Mouse (Mus musculus): Measurements from ENCODE around the gene Pla2g2f. TPM values are rescaled to one million over a fixed set of nuclear protein-coding genes. Genes with fewer than 3 reads are reported as not detected.

The Pla2g2f gene
- polyA plus RNA-seq, 1 experiment from 2014 or later = not detected

DNA sequence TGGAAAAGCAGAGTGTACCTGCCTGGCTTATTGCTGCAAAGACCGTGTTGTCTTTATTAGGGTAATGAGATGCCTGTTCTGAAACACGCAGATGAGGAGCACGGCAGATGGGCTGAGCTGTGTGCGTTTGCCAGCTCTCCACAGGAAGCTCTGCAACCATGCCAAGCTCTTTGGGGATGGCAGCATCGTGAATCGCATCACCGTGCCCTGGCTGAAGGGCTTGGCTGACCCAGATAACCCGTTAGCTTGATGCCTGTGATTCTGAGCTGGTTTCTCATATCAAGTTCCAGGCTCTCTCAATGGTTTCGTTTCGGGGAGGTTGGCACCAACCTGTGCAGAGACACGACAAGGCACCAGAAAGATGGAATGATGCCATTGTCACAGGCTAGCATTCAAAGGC lies 46.8 kb downstream of the Pla2g2f start:
- DNase-seq (ENCODE audit: low spot score) = no peak
- H3K4me1 ChIP-seq = peaks cover 4% of the 10 kb centered on the region; the same call in 1 of the 2 replicates
- H3K27ac ChIP-seq (replicated peaks) = no peak overlapping the region
- H3K36me3 ChIP-seq (replicated peaks) = no peaks in the 10 kb centered on the region
- no peaks in the 10 kb centered on the region for H3K27me3 ChIP-seq (replicated peaks; ENCODE audit: low read depth, poor library complexity, severe bottlenecking)
- H3K4me3 ChIP-seq = no peak overlapping the region
- H3K9me3 ChIP-seq = no peaks in the 10 kb centered on the region
- 91% methylated on average over 11 of the region's 11 CpGs for WGBS

- H3K9me3 ChIP-seq = no peaks in the 10 kb centered on the region
- H3K4me3 ChIP-seq = no peak overlapping the region
- H3K36me3 ChIP-seq (replicated peaks) = no peaks in the 10 kb centered on the region
- 84% methylated on average over 7 of the region's 7 CpGs for WGBS
- H3K4me1 ChIP-seq = peaks cover 4% of the 10 kb centered on the region; the same call in 1 of the 2 replicates
- no peaks in the 10 kb centered on the region for H3K27me3 ChIP-seq (replicated peaks; ENCODE audit: low read depth, poor library complexity, severe bottlenecking)
- H3K27ac ChIP-seq (replicated peaks) = no peak overlapping the region
- no peak for DNase-seq (ENCODE audit: low spot score)
These were observed 47.5 kb downstream of the Pla2g2f start for GRCm38 (mm10) chr4:138709944-138710343.

GRCm38 (mm10) chr4:138709246-138709645 lies 48.2 kb downstream of the Pla2g2f start:
- no peak overlapping the region for H3K27ac ChIP-seq (replicated peaks)
- 88% methylated on average over 11 of the region's 11 CpGs for WGBS
- H3K36me3 ChIP-seq (replicated peaks) = no peaks in the 10 kb centered on the region
- H3K9me3 ChIP-seq = no peaks in the 10 kb centered on the region
- no peak overlapping the region for H3K4me3 ChIP-seq
- no peak for DNase-seq (ENCODE audit: low spot score)
- H3K4me1 ChIP-seq = peaks cover 4% of the 10 kb centered on the region; the same call in 1 of the 2 replicates
- no peaks in the 10 kb centered on the region for H3K27me3 ChIP-seq (replicated peaks; ENCODE audit: low read depth, poor library complexity, severe bottlenecking)

DNA sequence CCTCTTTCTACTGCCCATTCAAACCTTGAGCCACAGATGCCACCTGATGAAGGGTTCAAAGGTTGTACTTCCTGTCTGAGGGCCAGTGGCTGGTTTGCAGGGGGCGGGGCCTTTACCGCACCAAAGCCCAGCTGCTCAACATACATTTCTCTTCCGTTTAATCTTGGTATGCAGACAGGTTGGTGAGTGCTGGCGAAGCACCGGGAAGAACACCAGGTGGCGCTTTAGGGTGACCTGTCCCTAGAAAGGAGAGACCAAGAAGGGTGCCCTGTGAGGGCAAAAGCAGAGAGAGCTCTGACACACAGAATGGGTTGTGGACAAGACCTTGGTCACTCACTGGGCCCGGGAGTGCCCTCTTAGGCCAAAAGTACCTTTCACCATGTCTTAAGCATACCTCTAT lies 48.8 kb downstream of the Pla2g2f start:
- H3K9me3 ChIP-seq = no peaks in the 10 kb centered on the region
- DNase-seq (ENCODE audit: low spot score) = peak; percentile 67
- no peak overlapping the region for H3K27ac ChIP-seq (replicated peaks)
- 14% methylated on average over 7 of the region's 7 CpGs for WGBS
- H3K36me3 ChIP-seq (replicated peaks) = no peaks in the 10 kb centered on the region
- H3K27me3 ChIP-seq (replicated peaks; ENCODE audit: low read depth, poor library complexity, severe bottlenecking) = no peaks in the 10 kb centered on the region
- no peak overlapping the region for H3K4me3 ChIP-seq
- peaks cover 4% of the 10 kb centered on the region; the same call in 1 of the 2 replicates for H3K4me1 ChIP-seq

- no peak overlapping the region for H3K4me3 ChIP-seq
- no peak overlapping the region for H3K27ac ChIP-seq (replicated peaks)
- no peaks in the 10 kb centered on the region for H3K9me3 ChIP-seq
- DNase-seq (ENCODE audit: low spot score) = no peak
- no peaks in the 10 kb centered on the region for H3K27me3 ChIP-seq (replicated peaks; ENCODE audit: low read depth, poor library complexity, severe bottlenecking)
- H3K4me1 ChIP-seq = peaks cover 2% of the 10 kb centered on the region; the same call in 1 of the 2 replicates
- no peaks in the 10 kb centered on the region for H3K36me3 ChIP-seq (replicated peaks)
- WGBS = 91% methylated on average over 8 of the region's 8 CpGs
These were observed 50.8 kb downstream of the Pla2g2f start for GRCm38 (mm10) chr4:138706620-138707019.

DNA sequence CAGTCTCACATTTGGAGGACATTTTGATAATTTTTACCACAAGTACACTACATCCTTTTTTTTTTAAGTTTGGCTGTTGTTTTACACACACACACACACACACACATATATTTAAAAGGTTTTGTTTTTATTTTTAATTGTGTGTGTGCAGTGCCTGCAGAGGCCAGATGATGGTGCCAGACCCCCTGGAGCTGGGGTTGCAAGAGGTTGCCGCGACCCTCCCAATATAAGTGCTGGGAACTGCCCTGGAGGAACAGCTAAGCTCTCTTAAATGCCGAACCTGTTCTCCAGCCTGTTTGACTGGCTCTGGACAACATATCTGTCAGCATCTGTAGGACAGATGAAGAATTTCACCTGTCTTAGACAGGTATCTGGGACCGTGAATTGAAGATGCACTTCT lies 53.3 kb downstream of the Pla2g2f start:
- Histone ChIP-seq H3K36me3 (replicated peaks) (no peaks in the 10 kb centered on the region), H3K4me1 (0 out of 2 replicates have a peak, but pooled peaks cover 2% of the 10 kb centered on the region), H3K4me3 (no peak overlapping the region), H3K27me3 (replicated peaks; ENCODE audit: low read depth, poor library complexity, severe bottlenecking) (no peaks in the 10 kb centered on the region), H3K27ac (replicated peaks) (no peak overlapping the region), H3K9me3 (no peaks in the 10 kb centered on the region)
- WGBS = 80% methylated on average over 4 of the region's 4 CpGs
- DNase-seq (ENCODE audit: low spot score) = no peak

GRCm38 (mm10) chr4:138703591-138703990 lies 53.8 kb downstream of the Pla2g2f start:
- H3K27ac ChIP-seq (replicated peaks) = no peak overlapping the region
- H3K36me3 ChIP-seq (replicated peaks) = no peaks in the 10 kb centered on the region
- H3K27me3 ChIP-seq (replicated peaks; ENCODE audit: low read depth, poor library complexity, severe bottlenecking) = 0 out of 2 replicates have a peak, but pooled peaks cover 2% of the 10 kb centered on the region
- H3K9me3 ChIP-seq = no peaks in the 10 kb centered on the region
- H3K4me3 ChIP-seq = no peak overlapping the region
- WGBS = 57% methylated on average over 7 of the region's 7 CpGs
- DNase-seq (ENCODE audit: low spot score) = no peak
- 0 out of 2 replicates have a peak, but pooled peaks cover 2% of the 10 kb centered on the region for H3K4me1 ChIP-seq

DNA sequence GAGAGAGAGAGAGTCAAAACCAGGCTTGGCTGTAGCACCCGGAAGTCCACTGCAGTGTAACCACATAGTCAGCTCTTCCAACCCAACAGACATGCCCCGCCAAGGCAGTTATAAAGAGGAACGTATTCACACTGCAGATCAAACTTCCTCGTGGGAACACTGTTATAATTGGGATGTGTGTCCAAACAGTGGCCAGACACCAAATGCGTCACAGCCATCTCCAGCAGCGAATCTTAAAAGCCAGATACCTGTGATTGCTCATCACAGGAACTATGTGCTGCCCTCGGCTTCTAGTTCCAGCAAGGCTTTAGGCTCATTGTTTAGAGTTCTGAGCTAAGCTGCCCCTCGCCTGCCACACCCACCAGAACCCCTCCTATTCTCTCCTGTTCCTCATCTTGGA lies 54.9 kb downstream of the Pla2g2f start:
- Histone ChIP-seq H3K36me3 (replicated peaks) (no peaks in the 10 kb centered on the region), H3K27me3 (replicated peaks; ENCODE audit: low read depth, poor library complexity, severe bottlenecking) (0 out of 2 replicates have a peak, but pooled peaks cover 5% of the 10 kb centered on the region), H3K9me3 (no peaks in the 10 kb centered on the region), H3K4me3 (no peak overlapping the region), H3K4me1 (0 out of 2 replicates have a peak, but pooled peaks cover 2% of the 10 kb centered on the region), H3K27ac (replicated peaks) (no peak overlapping the region)
- WGBS = 82% methylated on average over 8 of the region's 8 CpGs
- no peak for DNase-seq (ENCODE audit: low spot score)

DNA sequence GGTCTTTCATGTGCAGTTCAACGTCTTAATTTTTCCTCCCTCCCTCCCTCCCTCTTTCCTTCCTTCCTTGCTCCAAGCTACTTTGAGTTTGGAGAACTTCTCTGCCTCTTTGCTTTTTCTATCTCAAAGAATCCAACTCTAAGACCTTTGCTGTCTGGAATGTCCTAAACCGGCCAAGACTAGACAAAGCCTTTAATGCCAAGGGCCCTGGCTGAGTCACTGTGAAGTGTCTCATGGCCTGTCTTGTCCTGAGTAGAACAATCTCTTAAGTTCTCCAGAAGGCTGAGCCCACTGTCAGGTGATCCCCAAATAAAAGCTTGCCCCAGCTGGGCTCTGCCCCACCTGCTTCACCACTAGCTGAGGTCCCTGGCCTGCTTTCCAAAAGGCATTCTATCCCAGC lies 55.4 kb downstream of the Pla2g2f start:
- WGBS = 77% methylated on average over 2 of the region's 2 CpGs

GRCm38 (mm10) chr4:138701111-138701510 lies 56.3 kb downstream of the Pla2g2f start:
- no peak for DNase-seq (ENCODE audit: low spot score)
- peaks cover 8% of the 10 kb centered on the region for H3K4me1 ChIP-seq
- WGBS = 66% methylated on average over 8 of the region's 8 CpGs
- H3K36me3 ChIP-seq (replicated peaks) = no peaks in the 10 kb centered on the region
- H3K27me3 ChIP-seq (replicated peaks; ENCODE audit: low read depth, poor library complexity, severe bottlenecking) = peaks cover 19% of the 10 kb centered on the region
- no peaks in the 10 kb centered on the region for H3K9me3 ChIP-seq
- H3K27ac ChIP-seq (replicated peaks) = no peak overlapping the region
- H3K4me3 ChIP-seq = no peak overlapping the region

More for the DNA sequence above, 55.4 kb downstream of the Pla2g2f start:
- no peaks in the 10 kb centered on the region for H3K9me3 ChIP-seq
- peaks cover 7% of the 10 kb centered on the region for H3K4me1 ChIP-seq
- 0 out of 2 replicates have a peak, but pooled peaks cover 10% of the 10 kb centered on the region for H3K27me3 ChIP-seq (replicated peaks; ENCODE audit: low read depth, poor library complexity, severe bottlenecking)
- no peak overlapping the region for H3K4me3 ChIP-seq
- no peak overlapping the region for H3K27ac ChIP-seq (replicated peaks)
- no peaks in the 10 kb centered on the region for H3K36me3 ChIP-seq (replicated peaks)
- no peak for DNase-seq (ENCODE audit: low spot score)

Other genes starting within 250 kb of the Pla2g2f start
- 0.10 and 0.14 TPM in 2 replicates for gene Vwa5b1, start 121.7 kb downstream of the Pla2g2f start, polyA plus RNA-seq (2016; fragmentation: Nextera tagmentation; extraction: Ambion mirVana)
- gene Pla2g2c, start 32.8 kb downstream of the Pla2g2f start, polyA plus RNA-seq (2016; fragmentation: Nextera tagmentation; extraction: Ambion mirVana) = 0.52 and 0.65 TPM in 2 replicates
- gene Ubxn10, start 20.5 kb downstream of the Pla2g2f start, polyA plus RNA-seq (2016; fragmentation: Nextera tagmentation; extraction: Ambion mirVana) = 1.3 and 1.4 TPM in 2 replicates
- gene Pla2g2d, start 18.1 kb upstream of the Pla2g2f start, polyA plus RNA-seq (2016; fragmentation: Nextera tagmentation; extraction: Ambion mirVana) = 0.26 and 0.80 TPM in 2 replicates
- gene Pla2g5, start 105.9 kb upstream of the Pla2g2f start, polyA plus RNA-seq (2016; fragmentation: Nextera tagmentation; extraction: Ambion mirVana) = 0.34 and 0.60 TPM in 2 replicates
- not detected in 2 replicates for gene Gm13030, start 116.3 kb upstream of the Pla2g2f start, polyA plus RNA-seq (2016; fragmentation: Nextera tagmentation; extraction: Ambion mirVana)
- gene Pla2g2e, start 120.3 kb upstream of the Pla2g2f start, polyA plus RNA-seq (2016; fragmentation: Nextera tagmentation; extraction: Ambion mirVana) = not detected in 2 replicates
- 3.8 and 4.9 TPM in 2 replicates for gene Otud3, start 156.3 kb upstream of the Pla2g2f start, polyA plus RNA-seq (2016; fragmentation: Nextera tagmentation; extraction: Ambion mirVana)
- gene Rnf186, start 209.5 kb upstream of the Pla2g2f start, polyA plus RNA-seq (2016; fragmentation: Nextera tagmentation; extraction: Ambion mirVana) = not detected in 2 replicates
- gene Tmco4, start 215.3 kb upstream of the Pla2g2f start, polyA plus RNA-seq (2016; fragmentation: Nextera tagmentation; extraction: Ambion mirVana) = 1.1 and 1.6 TPM in 2 replicates

All from embryonic facial prominence, embryonic 10.5 days (tissue).